Mouse (Mus musculus): ENCODE data around the gene Rtn3.
A peak's percentile ranks its signal among the peaks of the same experiment; 100 is the strongest.
"Not testable (repeated sequence)": the region's sequence is repeated elsewhere in the genome, so short reads cannot be mapped to it uniquely, and the experiment has no call there.

Gene Rtn3

GRCm38 (mm10) chr19:7482599-7483511 is at the start of gene Rtn3:
Gene Rtn3, minus strand, starts transcription at chr19:7483281.
- peak; percentile 97 for DNase-seq (ENCODE audit: low read depth, low spot score)

- DNase-seq (ENCODE audit: low read depth, low spot score): no peak
Measured at GRCm38 (mm10) chr19:7531906-7532305, 48.8 kb upstream of the Rtn3 start.

- DNase-seq (ENCODE audit: low read depth, low spot score): peak; percentile 66
Measured at GRCm38 (mm10) chr19:7528639-7529428, 45.8 kb upstream of the Rtn3 start.

- no peak for DNase-seq (ENCODE audit: low read depth, low spot score)
Measured at GRCm38 (mm10) chr19:7524879-7525278, 41.8 kb upstream of the Rtn3 start.

GRCm38 (mm10) chr19:7523781-7524180 is 40.7 kb upstream of the Rtn3 start:
- no peak for DNase-seq (ENCODE audit: low read depth, low spot score)

GRCm38 (mm10) chr19:7523292-7523691 is 40.2 kb upstream of the Rtn3 start:
- DNase-seq (ENCODE audit: low read depth, low spot score): peak; percentile 37

- no peak for DNase-seq (ENCODE audit: low read depth, low spot score)
Measured at GRCm38 (mm10) chr19:7522856-7523255, 39.8 kb upstream of the Rtn3 start.

GRCm38 (mm10) chr19:7521619-7522018 is 38.5 kb upstream of the Rtn3 start:
- DNase-seq (ENCODE audit: low read depth, low spot score): no peak

- no peak for DNase-seq (ENCODE audit: low read depth, low spot score)
Measured at GRCm38 (mm10) chr19:7516437-7516836, 33.4 kb upstream of the Rtn3 start.

- DNase-seq (ENCODE audit: low read depth, low spot score): no peak
Measured at GRCm38 (mm10) chr19:7508026-7508425, 24.9 kb upstream of the Rtn3 start.

- DNase-seq (ENCODE audit: low read depth, low spot score): no peak
Measured at GRCm38 (mm10) chr19:7506321-7506720, 23.2 kb upstream of the Rtn3 start.

- no peak for DNase-seq (ENCODE audit: low read depth, low spot score)
Measured at GRCm38 (mm10) chr19:7502432-7502831, 19.4 kb upstream of the Rtn3 start.

- no peak for DNase-seq (ENCODE audit: low read depth, low spot score)
Measured at GRCm38 (mm10) chr19:7500701-7501100, 17.6 kb upstream of the Rtn3 start.

- DNase-seq (ENCODE audit: low read depth, low spot score): no peak
Measured at GRCm38 (mm10) chr19:7498816-7499215, 15.7 kb upstream of the Rtn3 start.

- not testable (repeated sequence) for DNase-seq (ENCODE audit: low read depth, low spot score)
Measured at GRCm38 (mm10) chr19:7496070-7496469, 13.0 kb upstream of the Rtn3 start.

GRCm38 (mm10) chr19:7495221-7496038 is 12.3 kb upstream of the Rtn3 start:
- peak; percentile 63 for DNase-seq (ENCODE audit: low read depth, low spot score)

GRCm38 (mm10) chr19:7494187-7495015 is 11.3 kb upstream of the Rtn3 start:
- DNase-seq (ENCODE audit: low read depth, low spot score): peak; percentile 96

GRCm38 (mm10) chr19:7493352-7494186 is 10.5 kb upstream of the Rtn3 start, which contains the start of gene Atl3:
Gene Atl3, plus strand, starts transcription at chr19:7494040.
- DNase-seq (ENCODE audit: low read depth, low spot score): peak; percentile 40

GRCm38 (mm10) chr19:7492682-7493081 is 9.6 kb upstream of the Rtn3 start:
- DNase-seq (ENCODE audit: low read depth, low spot score): no peak

GRCm38 (mm10) chr19:7491960-7492359 is 8.9 kb upstream of the Rtn3 start:
- no peak for DNase-seq (ENCODE audit: low read depth, low spot score)
